Mouse (Mus musculus) limb, embryonic 14.5 days (tissue): ENCODE results near the gene Peak1. TPM values are rescaled to one million over a fixed set of nuclear protein-coding genes. Genes with fewer than 3 reads are reported as not detected.

Experiments
- ATAC-seq: fragments of 200-750 bp; cut with Nextera tagmentation; 2 replicates; pipeline ENCODE4 v1.8.0; 2017; ENCODE audit warnings: low read depth, moderate number of reproducible peaks, moderate TSS enrichment; ENCODE audit not compliant: low FRiP score
- DNase-seq: peaks from one replicate; pipeline ENCODE4 v3.0.0-alpha.2; 2015; ENCODE audit warnings: low spot score
- H3K27ac ChIP-seq: fragments of 300-500 bp; sonication (generic); replicated peaks from 2 replicates; pipeline ENCODE4 v1.5.1; 2014; ENCODE audit warnings: low read depth, mild to moderate bottlenecking, low read length, moderate library complexity, mixed read lengths
- H3K27me3 ChIP-seq: fragments of 300-500 bp; sonication (generic); 2 replicates; pipeline ENCODE4 v1.6.1; 2014; ENCODE audit warnings: low read length, mixed read lengths; ENCODE audit not compliant: control insufficient read depth, insufficient read depth
- H3K36me3 ChIP-seq: fragments of 300-500 bp; sonication (generic); 2 replicates; pipeline ENCODE4 v1.6.1; 2014; ENCODE audit warnings: mild to moderate bottlenecking, low read length, moderate library complexity, mixed read lengths; ENCODE audit not compliant: control insufficient read depth, insufficient read depth
- H3K4me1 ChIP-seq: fragments of 300-500 bp; sonication (generic); 2 replicates; pipeline ENCODE4 v1.6.1; 2014; ENCODE audit warnings: antibody characterized with exemption, low read length, mixed read lengths; ENCODE audit not compliant: control insufficient read depth, insufficient read depth
- H3K4me2 ChIP-seq: fragments of 300-500 bp; sonication (generic); replicated peaks from 2 replicates; pipeline ENCODE4 v1.6.1; 2014; ENCODE audit warnings: low read depth, mild to moderate bottlenecking, low read length, moderate library complexity; ENCODE audit not compliant: severe bottlenecking
- H3K4me3 ChIP-seq: fragments of 300-500 bp; sonication (generic); replicated peaks from 2 replicates; pipeline ENCODE4 v1.5.1; 2014; ENCODE audit warnings: low read length
- H3K9ac ChIP-seq: fragments of 300-500 bp; sonication (generic); 2 replicates; pipeline ENCODE4 v1.6.1; 2014; ENCODE audit warnings: mild to moderate bottlenecking, low read depth, low read length, moderate library complexity; ENCODE audit not compliant: severe bottlenecking
- H3K9me3 ChIP-seq: fragments of 300-500 bp; sonication (generic); 2 replicates; pipeline ENCODE4 v1.6.1; 2016; ENCODE audit warnings: low read length; ENCODE audit not compliant: control insufficient read depth
- POLR2A ChIP-seq: fragments of 200-500 bp; IDR thresholded peaks from 2 replicates; pipeline ENCODE4 v1.8.0; 2012; ENCODE audit warnings: inconsistent platforms, mild to moderate bottlenecking, moderate library complexity, borderline replicate concordance; ENCODE audit not compliant: insufficient read depth, insufficient read length; ENCODE audit errors: extremely low read depth
- WGBS: fragments of 180-500 bp; shearing (Covaris S2); extraction: QIAGEN DNeasy Blood & Tissue Kit; methylation state at CpG from one replicate; pipeline ENCODE4 v1.1.7; 2014; 5-methylcytosine and 5-hydroxymethylcytosine counted together
- polyA plus RNA-seq, 2 experiments: library from polyadenylated mRNA; depleted of rRNA in 1 of 2; stranded (reverse) in 1 of 2; unstranded in 1 of 2; fragments of >200 nt; fragmentation: Nextera tagmentation in 1 of 2; extraction: Ambion mirVana in 1 of 2; gene quantifications; 2 replicates each; pipeline versions ENCODE4 v1.2.1 to v1.2.3; 2012 to 2014

Peak1 gene
- polyA plus RNA-seq, 2 experiments = 11.5 to 18.3 TPM

GRCm38 (mm10) chr9:56304526-56304925 is 113.3 kb downstream of the Peak1 start:
- 67% methylated on average over 2 of the region's 2 CpGs for whole genome bisulfite sequencing
- Histone ChIP-seq H3K36me3 (no peaks in the 10 kb centered on the region), H3K4me2 (no peak overlapping the region), H3K9ac (no peak overlapping the region), H3K4me1 (no peaks in the 10 kb centered on the region), H3K9me3 (no peaks in the 10 kb centered on the region), H3K27ac (no peak overlapping the region), H3K4me3 (no peak overlapping the region), H3K27me3 (no peaks in the 10 kb centered on the region)
- TF ChIP-seq POLR2A = no peak
- DNase-seq (no peak), ATAC-seq (no peak)

- 48% methylated on average over 3 of the region's 3 CpGs for WGBS
- no peaks in the 10 kb centered on the region for H3K9me3 ChIP-seq
- H3K4me3 ChIP-seq = no peak overlapping the region
- no peak for ATAC-seq
- H3K27me3 ChIP-seq = no peaks in the 10 kb centered on the region
- H3K4me1 ChIP-seq = no peaks in the 10 kb centered on the region
- H3K4me2 ChIP-seq = no peak overlapping the region
- H3K27ac ChIP-seq = no peak overlapping the region
- DNase-seq = no peak
- H3K36me3 ChIP-seq = no peaks in the 10 kb centered on the region
- no peak overlapping the region for H3K9ac ChIP-seq
- TF ChIP-seq POLR2A = no peak
These were observed 114.9 kb downstream of the Peak1 start for GRCm38 (mm10) chr9:56302921-56303465.

GRCm38 (mm10) chr9:56290019-56290418 is 127.8 kb downstream of the Peak1 start:
- no peak overlapping the region for H3K4me3 ChIP-seq
- no peak overlapping the region for H3K27ac ChIP-seq
- no peaks in the 10 kb centered on the region for H3K27me3 ChIP-seq
- H3K4me2 ChIP-seq = no peak overlapping the region
- DNase-seq (no peak), ATAC-seq (no peak)
- 91% methylated on average over 2 of the region's 2 CpGs for WGBS
- no peaks in the 10 kb centered on the region for H3K36me3 ChIP-seq
- no peaks in the 10 kb centered on the region for H3K9me3 ChIP-seq
- no peak overlapping the region for H3K9ac ChIP-seq
- TF ChIP-seq POLR2A = no peak
- peaks cover 5% of the 10 kb centered on the region for H3K4me1 ChIP-seq

- 82% methylated on average over 5 of the region's 5 CpGs for WGBS
- TF ChIP-seq POLR2A = no peak
- no peak overlapping the region for H3K4me2 ChIP-seq
- H3K9ac ChIP-seq = no peak overlapping the region
- H3K27me3 ChIP-seq = no peaks in the 10 kb centered on the region
- ATAC-seq = no peak
- no peak overlapping the region for H3K27ac ChIP-seq
- no peaks in the 10 kb centered on the region for H3K9me3 ChIP-seq
- DNase-seq = no peak
- H3K4me1 ChIP-seq = peaks cover 5% of the 10 kb centered on the region
- H3K36me3 ChIP-seq = no peaks in the 10 kb centered on the region
- no peak overlapping the region for H3K4me3 ChIP-seq
These were observed 135.4 kb downstream of the Peak1 start for GRCm38 (mm10) chr9:56282481-56282880.

GRCm38 (mm10) chr9:56273576-56273975 is 144.3 kb downstream of the Peak1 start:
- 89% methylated on average over 3 of the region's 3 CpGs for WGBS
- DNase-seq = no peak

GRCm38 (mm10) chr9:56272247-56272598 is 145.6 kb downstream of the Peak1 start:
- DNase-seq (no peak), ATAC-seq (no peak)
- no peak for TF ChIP-seq POLR2A
- H3K9me3 ChIP-seq = no peaks in the 10 kb centered on the region
- H3K4me1 ChIP-seq = no peaks in the 10 kb centered on the region
- H3K9ac ChIP-seq = no peak overlapping the region
- 76% methylated on average over 2 of the region's 2 CpGs for WGBS
- H3K27me3 ChIP-seq = no peaks in the 10 kb centered on the region
- H3K4me3 ChIP-seq = no peak overlapping the region
- no peaks in the 10 kb centered on the region for H3K36me3 ChIP-seq
- no peak overlapping the region for H3K27ac ChIP-seq
- no peak overlapping the region for H3K4me2 ChIP-seq

More at GRCm38 (mm10) chr9:56273576-56273975, 144.3 kb downstream of the Peak1 start:
- Histone ChIP-seq H3K4me1 (no peaks in the 10 kb centered on the region), H3K9ac (no peak overlapping the region), H3K4me2 (no peak overlapping the region), H3K36me3 (no peaks in the 10 kb centered on the region), H3K27me3 (no peaks in the 10 kb centered on the region), H3K4me3 (no peak overlapping the region), H3K9me3 (no peaks in the 10 kb centered on the region), H3K27ac (no peak overlapping the region)
- ATAC-seq = no peak
- no peak for TF ChIP-seq POLR2A
